In the genomic region with DNA sequence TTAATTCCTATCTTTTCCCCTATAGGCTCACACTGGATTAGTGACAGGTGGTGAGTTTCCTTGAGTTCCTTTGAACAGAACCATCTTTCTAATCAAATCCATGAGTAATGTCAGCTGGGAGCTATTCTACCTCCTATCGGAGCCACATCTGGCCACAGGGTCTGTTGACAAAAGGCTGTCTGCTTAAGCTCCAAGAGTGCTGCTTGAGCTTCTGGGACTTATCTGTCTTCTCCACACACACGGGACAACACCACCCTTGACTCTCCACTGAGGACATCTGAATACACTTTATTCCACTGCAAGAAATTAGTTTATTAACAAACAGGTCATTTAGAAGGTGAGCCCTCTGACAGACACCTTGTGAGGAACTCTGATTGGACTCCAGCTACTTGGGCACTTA, we compare ENCODE assay signal across 20 mouse cellular contexts. TPM values are rescaled to one million over a fixed set of nuclear protein-coding genes. Genes with fewer than 3 reads are reported as not detected.
A peak's percentile ranks its signal among the peaks of the same experiment; 100 is the strongest.
DNase-seq lines count a peak whose midpoint lies in the region; ATAC-seq and TF ChIP-seq lines count a peak whose summit lies in the region.
"Had no signal": no experiment of that assay in that cellular context is flagged by ENCODE, and none has a peak within 500 bp of the region (broad histone marks: within the 10 kb centered on the region; RNA-seq: fewer than 3 reads in every experiment).

No protein-coding gene starts in this region.

- H3K9me3 ChIP-seq in liver, embryonic 13.5 days (replicated peaks), result no peaks in the 10 kb centered on the region
- no peaks in the 10 kb centered on the region for H3K9me3 ChIP-seq in liver, postnatal 0 days (ENCODE audit: low read length)
- H3K9me3 ChIP-seq: embryonic facial prominence, embryonic 13.5 days; forebrain, embryonic 10.5 days; heart, embryonic 13.5 days had no signal

- H3K4me1 ChIP-seq in liver, embryonic 13.5 days (replicated peaks), result peaks cover 40% of the 10 kb centered on the region
- H3K4me1 ChIP-seq in liver, postnatal 0 days (ENCODE audit: insufficient read depth), result no peaks in the 10 kb centered on the region
- H3K4me1 ChIP-seq: embryonic facial prominence, embryonic 13.5 days; forebrain, embryonic 10.5 days; heart, embryonic 13.5 days had no signal

- 26% methylated on average over 2 of the region's 2 CpGs for WGBS in liver, embryonic 13.5 days (ENCODE audit: insufficient replicate concordance)
- 65% methylated on average over 2 of the region's 2 CpGs for WGBS in liver, postnatal 0 days (ENCODE audit: insufficient replicate concordance)

- no peak for TF ChIP-seq CTCF in liver, postnatal 0 days (IDR thresholded peaks at IDR 0.05; ENCODE audit: low read depth)
- no peak for TF ChIP-seq CTCF in layer of hippocampus, adult 2 months (conservative IDR thresholded peaks at IDR 0.05)

- no peaks in the 10 kb centered on the region for H3K27me3 ChIP-seq in liver, embryonic 13.5 days
- H3K27me3 ChIP-seq in liver, postnatal 0 days (ENCODE audit: insufficient read depth, low read length), result no peaks in the 10 kb centered on the region
- H3K27me3 ChIP-seq: embryonic facial prominence, embryonic 13.5 days; heart, embryonic 13.5 days had no signal

- TF ChIP-seq EP300 in liver, postnatal 0 days (IDR thresholded peaks at IDR 0.05; ENCODE audit: low read depth), result peak; percentile 55; the same call in 1 of the 2 replicates

- no peak overlapping the region for H3K4me3 ChIP-seq in liver, embryonic 13.5 days (replicated peaks)
- H3K4me3 ChIP-seq in liver, postnatal 0 days (ENCODE audit: low read depth, low read length), result no peak overlapping the region
- H3K4me3 ChIP-seq in layer of hippocampus, adult 2 months, result no peak overlapping the region
- H3K4me3 ChIP-seq: embryonic facial prominence, embryonic 13.5 days; forebrain, embryonic 10.5 days; heart, embryonic 13.5 days had no signal

- ATAC-seq in erythroid progenitor cell, adult 5-6 weeks (replicated peaks; ENCODE audit: low FRiP score, poor library complexity, severe bottlenecking), result peak; percentile 88
- peak; percentile 88 for ATAC-seq in liver, embryonic 13.5 days (ENCODE audit: low read depth)
- peak; percentile 47; the same call in 1 of the 2 replicates for ATAC-seq in liver, postnatal 0 days
- ATAC-seq: forebrain, embryonic 14.5 days; hindbrain, embryonic 16.5 days; inflammation-experienced regulatory T-cells, adult 6 months had no signal

- H3K27ac ChIP-seq in liver, embryonic 13.5 days, result no peak overlapping the region
- H3K27ac ChIP-seq in liver, postnatal 0 days (ENCODE audit: low read depth), result no peak overlapping the region
- H3K27ac ChIP-seq in layer of hippocampus, adult 2 months, result no peak overlapping the region
- H3K27ac ChIP-seq: embryonic facial prominence, embryonic 13.5 days; forebrain, embryonic 10.5 days; heart, embryonic 13.5 days had no signal

- peak; percentile 42 for DNase-seq in c-Kit-positive CD71-positive TER-119-positive erythroid progenitor cells, embryonic 14.5 days (ENCODE audit: low spot score)
- peak; percentile 49 for DNase-seq in liver, embryonic 13.5 days
- no peak for DNase-seq in liver, postnatal 0 days
- DNase-seq in layer of hippocampus, adult 2 months (ENCODE audit: low spot score in 2 of 2), result no peak
- no peak for DNase-seq in cerebellum, adult 11-12 months
- DNase-seq in frontal cortex, postnatal 36 days (ENCODE audit: low spot score in 2 of 2), result no peak
- no peak for DNase-seq in heart, adult 9 months (ENCODE audit: low spot score in 2 of 2)
- DNase-seq: adrenal gland, postnatal 14 days; cerebellum, adult 2 months; cerebellum, postnatal 10 days; embryo, embryonic 11 days; heart, adult 18-20 months; heart, postnatal 36 days had no signal

- peak overlapping the region; percentile 3; the same call in 1 of the 2 replicates for H3K4me2 ChIP-seq in liver, embryonic 13.5 days
- no peak overlapping the region for H3K4me2 ChIP-seq in liver, postnatal 0 days (ENCODE audit: low read depth, low read length)
- H3K4me2 ChIP-seq: embryonic facial prominence, embryonic 13.5 days; heart, embryonic 13.5 days had no signal

- H3K36me3 ChIP-seq in liver, embryonic 13.5 days, result 0 out of 2 replicates have a peak, but pooled peaks cover 4% of the 10 kb centered on the region
- H3K36me3 ChIP-seq in liver, postnatal 0 days (replicated peaks; ENCODE audit: insufficient read depth, low read length), result 0 out of 2 replicates have a peak, but pooled peaks cover 12% of the 10 kb centered on the region

- no peak overlapping the region for H3K9ac ChIP-seq in liver, embryonic 13.5 days
- H3K9ac ChIP-seq in liver, postnatal 0 days (replicated peaks), result no peak overlapping the region
- H3K9ac ChIP-seq: embryonic facial prominence, embryonic 13.5 days; heart, embryonic 13.5 days had no signal

RNA-seq across cellular contexts. Expression of gene Fam3a, which starts 8.6 kb away (rescaled TPM):
- total RNA-seq in erythroid progenitor cell, adult 5-6 weeks (2015; ENCODE audit: low replicate concordance), result 6.3 and 12.3 TPM in 2 replicates
- 0.68 and 3.6 TPM in 2 replicates for total RNA-seq in erythroid progenitor cell, adult 5-6 weeks (2017; ENCODE audit: low replicate concordance)
- 8.6 and 9.6 TPM in 2 replicates for polyA plus RNA-seq in liver, embryonic 13.5 days (2015; fragmentation: Nextera tagmentation; extraction: Ambion mirVana)
- 9.7 and 11.1 TPM in 2 replicates for polyA plus RNA-seq in liver, postnatal 0 days (2015; fragmentation: Nextera tagmentation; extraction: Ambion mirVana)
- total RNA-seq in layer of hippocampus, adult 2 months (2021), result 10 to 100 TPM; 18.3 to 23.8 TPM

RNA-seq across cellular contexts. Expression of gene Ikbkg, which starts 8.6 kb away (rescaled TPM):
- 5.4 and 16.2 TPM in 2 replicates for total RNA-seq in erythroid progenitor cell, adult 5-6 weeks (2015; ENCODE audit: low replicate concordance)
- total RNA-seq in erythroid progenitor cell, adult 5-6 weeks (2017; ENCODE audit: low replicate concordance), result 12.8 and 16.8 TPM in 2 replicates
- 20.2 and 22.3 TPM in 2 replicates for polyA plus RNA-seq in liver, embryonic 13.5 days (2015; fragmentation: Nextera tagmentation; extraction: Ambion mirVana)
- 11.7 and 12.9 TPM in 2 replicates for polyA plus RNA-seq in liver, postnatal 0 days (2015; fragmentation: Nextera tagmentation; extraction: Ambion mirVana)
- 10 to 100 TPM; 49.9 to 51.7 TPM for total RNA-seq in layer of hippocampus, adult 2 months (2021)

RNA-seq across cellular contexts. Expression of gene Slc10a3, which starts 11.3 kb away (rescaled TPM):
- total RNA-seq in erythroid progenitor cell, adult 5-6 weeks (2015; ENCODE audit: low replicate concordance), result 1.8 and 9.6 TPM in 2 replicates
- total RNA-seq in erythroid progenitor cell, adult 5-6 weeks (2017; ENCODE audit: low replicate concordance), result 2.2 TPM in 1 of 2 replicates, not detected in the other
- 8.2 and 8.4 TPM in 2 replicates for polyA plus RNA-seq in liver, embryonic 13.5 days (2015; fragmentation: Nextera tagmentation; extraction: Ambion mirVana)
- polyA plus RNA-seq in liver, postnatal 0 days (2015; fragmentation: Nextera tagmentation; extraction: Ambion mirVana), result 7.7 and 7.8 TPM in 2 replicates
- 1 to 10 TPM; 2.8 to 3.1 TPM for total RNA-seq in layer of hippocampus, adult 2 months (2021)

RNA-seq across cellular contexts. Expression of gene Ubl4a, which starts 11.4 kb away (rescaled TPM):
- 32.4 and 36.9 TPM in 2 replicates for total RNA-seq in erythroid progenitor cell, adult 5-6 weeks (2015; ENCODE audit: low replicate concordance)
- total RNA-seq in erythroid progenitor cell, adult 5-6 weeks (2017; ENCODE audit: low replicate concordance), result 5.3 and 11.0 TPM in 2 replicates
- polyA plus RNA-seq in liver, embryonic 13.5 days (2015; fragmentation: Nextera tagmentation; extraction: Ambion mirVana), result 39.8 and 47.2 TPM in 2 replicates
- polyA plus RNA-seq in liver, postnatal 0 days (2015; fragmentation: Nextera tagmentation; extraction: Ambion mirVana), result 38.3 TPM in 2 replicates
- 10 to 100 TPM; 61.1 to 65.1 TPM for total RNA-seq in layer of hippocampus, adult 2 months (2021)

RNA-seq across cellular contexts. Expression of gene Lage3, which starts 31.0 kb away (rescaled TPM):
- 15.1 and 20.9 TPM in 2 replicates for total RNA-seq in erythroid progenitor cell, adult 5-6 weeks (2015; ENCODE audit: low replicate concordance)
- total RNA-seq in erythroid progenitor cell, adult 5-6 weeks (2017; ENCODE audit: low replicate concordance), result 8.2 and 9.5 TPM in 2 replicates
- 62.2 and 71.7 TPM in 2 replicates for polyA plus RNA-seq in liver, embryonic 13.5 days (2015; fragmentation: Nextera tagmentation; extraction: Ambion mirVana)
- 46.6 and 48.3 TPM in 2 replicates for polyA plus RNA-seq in liver, postnatal 0 days (2015; fragmentation: Nextera tagmentation; extraction: Ambion mirVana)
- 10 to 100 TPM; 23.3 to 27.3 TPM for total RNA-seq in layer of hippocampus, adult 2 months (2021)

Comparison
In these comparisons a context has a peak if more than half of its experiments do, and no peak if none do; other contexts are left out.
1. DNase-seq: peak in c-Kit-positive CD71-positive TER-119-positive erythroid progenitor cells, embryonic 14.5 days (single experiment) and liver, embryonic 13.5 days (single experiment); none in liver, postnatal 0 days (single experiment), layer of hippocampus, adult 2 months (0 of 2), cerebellum, adult 11-12 months (single experiment), frontal cortex, postnatal 36 days (0 of 2) and heart, adult 9 months (0 of 2).
2. Peak in every context shown above with its lines, with median percentiles within 50 percentile points of each other: ATAC-seq.